Mouse (Mus musculus): Measurements from ENCODE around the gene 1700018B08Rik.

DNA sequence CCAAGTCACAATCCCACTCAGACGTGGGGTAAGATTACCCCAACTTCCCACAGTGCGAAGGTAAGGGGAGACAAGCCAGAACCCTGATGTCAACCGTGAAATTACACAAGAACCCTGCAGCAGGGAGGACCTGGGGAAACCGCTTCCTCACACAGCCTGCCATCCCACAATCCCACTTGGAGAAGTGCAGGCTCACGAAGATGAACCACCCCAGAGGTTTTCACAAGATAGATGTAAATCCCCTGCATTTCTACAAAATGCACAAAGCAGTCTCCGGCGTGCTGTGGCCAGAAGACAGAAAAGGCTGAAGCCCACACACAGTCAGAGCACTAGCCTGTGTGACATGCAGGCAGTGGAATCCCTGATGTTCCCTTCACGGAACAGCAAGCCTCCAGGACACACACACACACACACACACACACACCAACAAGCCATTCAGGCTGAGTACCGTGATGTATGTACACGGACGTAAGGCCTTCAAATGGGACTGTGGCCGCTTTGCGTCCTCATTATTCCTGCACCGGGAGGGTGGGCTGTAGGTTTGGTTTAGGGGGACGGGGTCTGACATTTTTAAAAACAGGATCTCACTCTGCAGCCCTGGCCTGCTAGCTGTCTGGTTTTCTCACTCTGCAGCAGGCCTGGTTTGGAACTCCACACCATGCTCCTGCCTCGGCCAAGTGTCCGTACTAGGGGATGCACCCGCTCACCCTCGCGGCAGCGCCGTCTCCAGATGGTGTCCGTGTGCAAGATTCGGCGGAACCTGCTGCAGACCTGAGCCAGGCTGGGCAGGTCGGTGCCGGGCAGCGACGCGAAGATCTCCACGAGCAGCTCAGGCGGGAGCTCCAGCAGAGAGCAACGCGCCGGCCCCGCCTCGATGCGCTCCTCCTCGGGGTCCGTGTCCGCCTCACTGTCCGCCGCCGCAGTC is 33.9 kb upstream of the 1700018B08Rik start:
- TF ChIP-seq CTCF (IDR thresholded peaks at IDR 0.05; ENCODE audit: extremely low read depth, insufficient read length, insufficient replicate concordance, low read depth, low read length) (no peak), POLR2A (IDR thresholded peaks at IDR 0.05; ENCODE audit: low read depth, low read length) (no peak)
